Mouse (Mus musculus): ENCODE measurements around the gene Ccdc174.

DNA sequence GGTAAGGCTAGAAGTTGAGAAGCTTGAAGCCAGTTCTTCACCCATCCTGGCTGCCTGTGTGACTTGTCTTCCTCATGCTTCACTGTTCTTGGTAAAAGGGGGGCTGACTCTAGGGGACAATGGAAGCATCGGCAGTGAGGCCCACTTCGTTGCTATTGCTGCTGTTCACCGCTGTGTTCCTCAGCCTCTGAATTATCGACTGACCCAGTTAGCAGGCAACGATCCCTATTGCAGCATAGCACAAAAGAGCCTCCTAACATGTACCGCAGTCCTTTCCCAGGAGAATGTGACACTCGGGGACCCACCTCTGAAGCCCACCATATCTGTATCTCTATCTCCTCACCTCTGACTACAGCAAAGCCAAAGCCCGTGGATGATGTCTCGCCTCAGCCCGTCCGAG lies 39.9 kb downstream of the Ccdc174 start:
- TF ChIP-seq CTCF (IDR thresholded peaks at IDR 0.05; ENCODE audit: low read depth, low read length) (no peak), GATA1 (IDR thresholded peaks at IDR 0.05; ENCODE audit: borderline replicate concordance, low read length) (no peak)
